Mouse (Mus musculus): Measurements from ENCODE around the gene Cacna2d3. TPM values are rescaled to one million over a fixed set of nuclear protein-coding genes. Genes with fewer than 3 reads are reported as not detected.

Cacna2d3 gene
- total and polyA plus RNA-seq, 3 experiments: not detected

DNA sequence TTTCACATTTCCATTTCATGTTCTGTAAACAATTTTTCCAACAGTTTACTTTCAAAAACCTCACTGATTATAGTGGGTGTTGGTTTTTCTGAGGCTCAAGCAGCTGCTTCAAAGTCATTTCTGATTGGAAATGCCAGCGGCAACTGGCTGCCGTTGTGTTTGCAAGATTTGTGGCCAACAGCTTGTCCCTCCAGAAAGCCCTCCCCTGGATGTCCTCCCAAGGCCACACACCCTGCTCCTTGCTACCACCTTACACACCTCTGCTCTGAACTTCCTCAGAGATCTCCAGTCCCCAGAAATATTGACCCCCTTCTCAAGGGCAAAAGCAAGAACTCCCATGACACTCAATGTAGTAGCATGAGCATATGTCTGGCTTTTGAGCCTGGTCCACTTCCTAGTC lies 659.0 kb downstream of the Cacna2d3 start:
- dilution Hi-C loops (cut with MboI; ENCODE audit: extremely low pct_ligation_motif_present, extremely low pct_unique_long_range_greater_than_20kb, low sequenced_read_pairs) (no loop called here), in situ Hi-C loops (cut with MboI; ENCODE audit: low pct_ligation_motif_present, low pct_unique_long_range_greater_than_20kb, low sequenced_read_pairs) (no loop called here)
- H3K4me1 ChIP-seq (ENCODE audit: control insufficient read depth in 1 of 2, insufficient read depth in 2 of 2): no peaks in the 10 kb centered on the region
- no peak overlapping the region for H3K4me2 ChIP-seq (ENCODE audit: insufficient read depth, low read depth, poor library complexity, severe bottlenecking)
- H3K36me3 ChIP-seq (replicated peaks in 1 of 2; ENCODE audit: control insufficient read depth in 1 of 2, insufficient read depth in 1 of 2, low read length in 1 of 2): no peaks in the 10 kb centered on the region
- no peak overlapping the region for H3K4me3 ChIP-seq (replicated peaks in 1 of 3; ENCODE audit: low read depth in 2 of 3, low read length in 2 of 3, poor library complexity in 1 of 3)
- no peak overlapping the region for H3K27ac ChIP-seq (ENCODE audit: insufficient read depth, low read depth)
- H3K9me3 ChIP-seq (replicated peaks; ENCODE audit: low read length): peaks cover 71% of the 10 kb centered on the region
- no peaks in the 10 kb centered on the region for H3K79me2 ChIP-seq (replicated peaks; ENCODE audit: control insufficient read depth, extremely low read depth, insufficient read depth, poor library complexity, severe bottlenecking)
- TF ChIP-seq ZMIZ1 (IDR thresholded peaks at IDR 0.05; ENCODE audit: low read depth, low read length) (no peak), MAFK (IDR thresholded peaks at IDR 0.05; ENCODE audit: insufficient replicate concordance, low read length) (no peak), CHD1 (IDR thresholded peaks at IDR 0.05; ENCODE audit: low read depth, low read length) (no peak), TBP (conservative IDR thresholded peaks at IDR 0.05; ENCODE audit: low read depth, low read length) (no peak), TCF12 (IDR thresholded peaks at IDR 0.05; ENCODE audit: low read depth, low read length) (no peak), POLR2A (IDR thresholded peaks at IDR 0.05; ENCODE audit: low read depth, low read length) (no peak), MAZ (IDR thresholded peaks at IDR 0.05; ENCODE audit: low read depth, low read length) (no peak), NRF1 (IDR thresholded peaks at IDR 0.05; ENCODE audit: low read depth, low read length) (no peak), MYC (IDR thresholded peaks at IDR 0.05; ENCODE audit: low read depth, low read length) (no peak), MXI1 (IDR thresholded peaks at IDR 0.05; ENCODE audit: low read depth, low read length) (no peak), CHD2 (IDR thresholded peaks at IDR 0.05; ENCODE audit: low read length) (no peak), JUN (IDR thresholded peaks at IDR 0.05; ENCODE audit: insufficient read depth, low read depth, low read length) (no peak)
- H3K9ac ChIP-seq (ENCODE audit: insufficient read depth, low read depth): no peak overlapping the region
- no peaks in the 10 kb centered on the region for H3K27me3 ChIP-seq (replicated peaks)
- no peak for DNase-seq (ENCODE audit: extremely low read depth)

DNA sequence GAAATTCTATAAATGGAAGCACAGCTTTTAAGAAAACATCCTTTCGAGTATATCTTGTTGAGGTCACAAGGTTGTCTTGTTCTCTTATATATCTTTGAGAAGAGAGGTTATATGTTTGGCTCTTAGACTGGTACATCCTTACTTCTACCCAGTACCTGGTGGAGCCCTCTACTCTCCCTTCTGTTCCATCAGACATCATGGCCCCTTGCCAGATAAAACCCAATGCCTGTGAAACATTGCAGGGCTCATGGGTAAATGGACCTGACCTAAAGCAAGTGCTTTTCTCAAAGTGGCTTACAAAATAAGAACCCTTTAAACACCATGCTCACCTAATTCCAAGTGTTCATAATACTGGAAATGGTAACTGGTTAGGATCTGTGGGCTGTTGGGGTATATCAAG lies 660.2 kb downstream of the Cacna2d3 start:
- no peak overlapping the region for H3K27ac ChIP-seq (ENCODE audit: insufficient read depth, low read depth)
- H3K36me3 ChIP-seq (replicated peaks in 1 of 2; ENCODE audit: control insufficient read depth in 1 of 2, insufficient read depth in 1 of 2, low read length in 1 of 2): no peaks in the 10 kb centered on the region
- H3K79me2 ChIP-seq (replicated peaks; ENCODE audit: control insufficient read depth, extremely low read depth, insufficient read depth, poor library complexity, severe bottlenecking): no peaks in the 10 kb centered on the region
- H3K4me3 ChIP-seq (replicated peaks in 1 of 3; ENCODE audit: low read depth in 2 of 3, low read length in 2 of 3, poor library complexity in 1 of 3): no peak overlapping the region
- no peaks in the 10 kb centered on the region for H3K27me3 ChIP-seq (replicated peaks)
- H3K9ac ChIP-seq (ENCODE audit: insufficient read depth, low read depth): no peak overlapping the region
- in situ Hi-C loops (cut with MboI; ENCODE audit: low pct_ligation_motif_present, low pct_unique_long_range_greater_than_20kb, low sequenced_read_pairs) (no loop called here), dilution Hi-C loops (cut with MboI; ENCODE audit: extremely low pct_ligation_motif_present, extremely low pct_unique_long_range_greater_than_20kb, low sequenced_read_pairs) (no loop called here)
- no peaks in the 10 kb centered on the region for H3K4me1 ChIP-seq (ENCODE audit: control insufficient read depth in 1 of 2, insufficient read depth in 2 of 2)
- TF ChIP-seq CHD2 (IDR thresholded peaks at IDR 0.05; ENCODE audit: low read length) (no peak), BHLHE40 (IDR thresholded peaks at IDR 0.05; ENCODE audit: low read depth, low read length) (no peak), ETS1 (conservative IDR thresholded peaks at IDR 0.05; ENCODE audit: low read depth, low read length) (no peak), IRF4 (IDR thresholded peaks at IDR 0.05; ENCODE audit: low read depth, low read length) (no peak)
- DNase-seq (ENCODE audit: extremely low read depth): no peak
- peaks cover 63% of the 10 kb centered on the region for H3K9me3 ChIP-seq (replicated peaks; ENCODE audit: low read length)
- no peak overlapping the region for H3K4me2 ChIP-seq (ENCODE audit: insufficient read depth, low read depth, poor library complexity, severe bottlenecking)

DNA sequence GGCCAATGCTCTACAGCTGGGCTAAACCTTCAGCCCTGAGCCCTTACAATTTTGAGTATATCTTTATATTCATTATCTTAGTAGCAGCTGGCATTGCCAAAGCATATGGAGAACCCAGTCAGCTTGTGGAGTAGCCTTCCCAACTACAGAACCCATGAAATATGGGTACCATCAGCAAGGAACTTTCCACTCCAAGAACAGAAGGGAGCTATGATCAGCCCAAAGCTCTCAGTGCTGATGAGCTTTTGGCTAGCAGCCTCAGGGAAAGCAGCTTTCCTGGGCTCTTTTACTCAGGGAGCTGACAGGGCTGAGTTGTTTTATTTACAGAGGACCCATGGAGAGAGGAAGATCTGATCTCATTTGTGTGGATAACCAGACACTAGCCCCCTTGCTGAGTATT lies 661.0 kb downstream of the Cacna2d3 start:
- H3K4me2 ChIP-seq (ENCODE audit: insufficient read depth, low read depth, poor library complexity, severe bottlenecking): no peak overlapping the region
- in situ Hi-C loops (cut with MboI; ENCODE audit: low pct_ligation_motif_present, low pct_unique_long_range_greater_than_20kb, low sequenced_read_pairs): no loop called here
- no peak for TF ChIP-seq UBTF (IDR thresholded peaks at IDR 0.05; ENCODE audit: low read depth, low read length)
- H3K27ac ChIP-seq (ENCODE audit: insufficient read depth, low read depth): no peak overlapping the region
- no peaks in the 10 kb centered on the region for H3K36me3 ChIP-seq (replicated peaks in 1 of 2; ENCODE audit: control insufficient read depth in 1 of 2, insufficient read depth in 1 of 2, low read length in 1 of 2)
- no peak for DNase-seq (ENCODE audit: extremely low read depth)
- H3K9me3 ChIP-seq (replicated peaks; ENCODE audit: low read length): peaks cover 63% of the 10 kb centered on the region
- no peaks in the 10 kb centered on the region for H3K27me3 ChIP-seq (replicated peaks)
- dilution Hi-C loops (cut with MboI; ENCODE audit: extremely low pct_ligation_motif_present, extremely low pct_unique_long_range_greater_than_20kb, low sequenced_read_pairs): no loop called here
- no peak overlapping the region for H3K4me3 ChIP-seq (replicated peaks in 1 of 3; ENCODE audit: low read depth in 2 of 3, low read length in 2 of 3, poor library complexity in 1 of 3)
- no peaks in the 10 kb centered on the region for H3K79me2 ChIP-seq (replicated peaks; ENCODE audit: control insufficient read depth, extremely low read depth, insufficient read depth, poor library complexity, severe bottlenecking)
- no peak overlapping the region for H3K9ac ChIP-seq (ENCODE audit: insufficient read depth, low read depth)
- no peaks in the 10 kb centered on the region for H3K4me1 ChIP-seq (ENCODE audit: control insufficient read depth in 1 of 2, insufficient read depth in 2 of 2)

Measured in CH12.LX (cell line).